Mouse (Mus musculus): Measurements from ENCODE around the gene Ebi3. TPM values are rescaled to one million over a fixed set of nuclear protein-coding genes. Genes with fewer than 3 reads are reported as not detected.
"Not testable (repeated sequence)": the region's sequence is repeated elsewhere in the genome, so short reads cannot be mapped to it uniquely, and the experiment has no call there.

Gene Ebi3
- polyA plus RNA-seq, 1 experiment from 2014 or later = 2.3 TPM

DNA sequence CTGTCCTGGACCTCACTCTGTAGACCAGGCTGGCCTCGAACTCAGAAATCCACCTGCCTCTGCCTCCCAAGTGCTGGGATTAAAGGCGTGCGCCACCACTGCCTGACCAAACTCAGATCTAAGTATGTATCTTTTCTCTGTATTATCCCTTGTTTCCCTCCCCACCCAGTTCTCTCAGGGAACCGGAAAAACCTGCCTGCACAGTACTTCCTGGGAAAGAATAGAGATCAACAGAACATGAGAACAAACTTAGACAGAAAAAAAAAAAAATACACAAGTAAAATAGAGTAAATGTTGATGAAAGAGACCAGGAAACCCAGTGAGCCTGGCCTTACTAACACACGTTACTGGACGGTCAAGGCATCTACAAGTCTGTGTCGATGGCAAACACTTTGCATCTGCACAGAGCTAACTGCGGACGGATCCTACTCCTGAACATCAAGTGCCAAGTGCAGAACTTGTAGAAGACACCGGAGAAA is 8.0 kb upstream of the Ebi3 start:
- not testable (repeated sequence) for H3K4me1 ChIP-seq (ENCODE audit: control insufficient read depth, insufficient read depth, low read length); H3K36me3 ChIP-seq (ENCODE audit: control insufficient read depth, insufficient read depth, low read length); H3K27me3 ChIP-seq (ENCODE audit: control insufficient read depth, insufficient read depth, low read length); H3K27ac ChIP-seq (ENCODE audit: low read depth, low read length); H3K9me3 ChIP-seq (ENCODE audit: control insufficient read depth, low read length); ATAC-seq (ENCODE audit: insufficient read depth, low FRiP score, low TSS enrichment); DNase-seq (ENCODE audit: low spot score)
- Histone ChIP-seq H3K9ac (ENCODE audit: low read length) (peak overlapping the region; percentile 41; the same call in 1 of the 2 replicates), H3K4me3 (ENCODE audit: low read depth, low read length) (peak overlapping the region; percentile 43), H3K4me2 (ENCODE audit: low read depth) (peak overlapping the region; percentile 73)
- 37% methylated on average over 10 of the region's 10 CpGs for WGBS

DNA sequence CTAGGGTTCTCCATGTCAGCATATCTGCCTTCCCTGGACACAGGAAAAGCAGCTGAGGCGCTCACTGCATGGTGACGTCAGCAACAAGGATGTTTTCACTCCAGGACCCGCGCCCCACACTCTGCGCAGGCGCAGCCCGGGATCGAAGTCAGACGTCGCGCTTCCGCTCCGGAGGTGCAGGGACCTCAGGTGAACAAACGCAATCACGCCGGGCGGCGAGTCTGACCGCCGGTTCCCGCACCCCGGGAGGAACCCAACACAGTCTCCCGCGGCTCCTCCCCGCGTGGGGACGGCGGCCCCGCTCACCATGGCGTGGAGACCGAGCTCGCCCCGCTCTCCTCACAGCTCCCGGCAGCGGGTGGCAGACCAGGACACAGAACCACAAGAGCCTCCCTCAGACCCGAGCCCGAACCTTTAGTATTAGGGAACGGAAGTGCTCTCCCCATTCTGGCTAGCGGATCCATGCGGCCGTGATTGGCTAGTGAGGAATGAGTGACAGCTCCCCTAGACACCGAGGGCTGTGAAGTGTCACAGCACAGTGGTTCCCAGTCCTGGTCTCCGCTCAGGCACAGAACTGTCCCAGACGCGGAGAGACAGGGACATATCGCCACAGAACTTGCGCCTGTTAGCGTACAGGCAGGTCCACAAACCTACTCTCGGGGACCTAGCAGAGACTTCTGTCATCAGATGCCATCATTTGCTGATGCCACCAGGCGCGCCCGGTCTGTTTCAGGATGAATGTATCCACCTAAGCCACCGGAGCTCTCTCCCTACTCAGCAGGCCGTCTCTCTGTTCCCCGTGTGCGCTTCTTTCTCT is 7.4 kb upstream of the Ebi3 start:
- ATAC-seq (ENCODE audit: insufficient read depth, low FRiP score, low TSS enrichment) (peak; percentile 96), DNase-seq (ENCODE audit: low spot score) (peak; percentile 69)
- H3K4me1 ChIP-seq (ENCODE audit: control insufficient read depth, insufficient read depth, low read length); H3K9me3 ChIP-seq (ENCODE audit: control insufficient read depth, low read length); H3K27me3 ChIP-seq (ENCODE audit: control insufficient read depth, insufficient read depth, low read length); H3K36me3 ChIP-seq (ENCODE audit: control insufficient read depth, insufficient read depth, low read length): not testable (repeated sequence)
- peak overlapping the region; percentile 43 for H3K4me3 ChIP-seq (ENCODE audit: low read depth, low read length)
- H3K9ac ChIP-seq (ENCODE audit: low read length) = peak overlapping the region; percentile 58
- WGBS = under 1% methylated on average over 47 of the region's 56 CpGs
- H3K27ac ChIP-seq (ENCODE audit: low read depth, low read length) = peak overlapping the region; percentile 72
- peak overlapping the region; percentile 73 for H3K4me2 ChIP-seq (ENCODE audit: low read depth)

GRCm38 (mm10) chr17:55945696-55946095 is 6.7 kb upstream of the Ebi3 start:
- no peaks in the 10 kb centered on the region for H3K36me3 ChIP-seq (ENCODE audit: control insufficient read depth, insufficient read depth, low read length)
- no peaks in the 10 kb centered on the region for H3K9me3 ChIP-seq (ENCODE audit: control insufficient read depth, low read length)
- no peaks in the 10 kb centered on the region for H3K27me3 ChIP-seq (ENCODE audit: control insufficient read depth, insufficient read depth, low read length)
- peak overlapping the region; percentile 73 for H3K4me2 ChIP-seq (ENCODE audit: low read depth)
- H3K4me1 ChIP-seq (ENCODE audit: control insufficient read depth, insufficient read depth, low read length) = peaks cover 3% of the 10 kb centered on the region; the same call in 1 of the 2 replicates
- ATAC-seq (ENCODE audit: insufficient read depth, low FRiP score, low TSS enrichment) (no peak), DNase-seq (ENCODE audit: low spot score) (no peak)
- peak overlapping the region; percentile 72 for H3K27ac ChIP-seq (ENCODE audit: low read depth, low read length)
- H3K9ac ChIP-seq (ENCODE audit: low read length) = peak overlapping the region; percentile 58
- WGBS = 29% methylated on average over 5 of the region's 5 CpGs
- peak overlapping the region; percentile 43 for H3K4me3 ChIP-seq (ENCODE audit: low read depth, low read length)

DNA sequence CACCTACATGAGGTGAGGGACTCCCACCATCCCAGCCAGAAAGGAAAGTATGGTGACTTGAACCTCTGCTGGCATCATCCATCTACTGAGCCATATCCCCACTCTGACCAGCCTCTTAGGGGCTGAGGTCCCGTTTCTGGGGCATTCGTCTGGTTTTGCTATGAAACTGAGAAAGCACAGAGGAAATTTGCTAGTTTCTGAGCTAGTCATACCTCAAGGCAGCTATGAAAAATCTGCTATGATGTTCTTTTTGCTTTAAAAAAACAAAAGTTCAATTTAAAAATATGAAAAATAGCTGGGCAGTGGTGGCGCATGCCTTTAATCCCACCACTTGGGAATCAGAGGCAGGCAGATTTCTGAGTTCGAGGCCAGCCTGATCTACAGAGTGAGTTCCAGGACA is 3.8 kb upstream of the Ebi3 start:
- ATAC-seq (ENCODE audit: insufficient read depth, low FRiP score, low TSS enrichment) = no peak
- no peak for DNase-seq (ENCODE audit: low spot score)
- H3K27ac ChIP-seq (ENCODE audit: low read depth, low read length) = no peak overlapping the region
- 85% methylated on average over 4 of the region's 4 CpGs for WGBS
- H3K4me3 ChIP-seq (ENCODE audit: low read depth, low read length) = no peak overlapping the region
- H3K27me3 ChIP-seq (ENCODE audit: control insufficient read depth, insufficient read depth, low read length) = no peaks in the 10 kb centered on the region
- peaks cover 3% of the 10 kb centered on the region; the same call in 1 of the 2 replicates for H3K4me1 ChIP-seq (ENCODE audit: control insufficient read depth, insufficient read depth, low read length)
- no peaks in the 10 kb centered on the region for H3K36me3 ChIP-seq (ENCODE audit: control insufficient read depth, insufficient read depth, low read length)
- no peaks in the 10 kb centered on the region for H3K9me3 ChIP-seq (ENCODE audit: control insufficient read depth, low read length)
- no peak overlapping the region for H3K4me2 ChIP-seq (ENCODE audit: low read depth)
- H3K9ac ChIP-seq (ENCODE audit: low read length) = no peak overlapping the region

- no peak within 1 kb of the TSS for H3K27ac ChIP-seq (ENCODE audit: low read depth, low read length)
- no peak within 1 kb of the TSS for H3K4me3 ChIP-seq (ENCODE audit: low read depth, low read length)
- WGBS = 90% methylated on average over 2 of the region's 2 CpGs
- no peak within 1 kb of the TSS for H3K9ac ChIP-seq (ENCODE audit: low read length)
- no peaks in the 10 kb centered on the region for H3K27me3 ChIP-seq (ENCODE audit: control insufficient read depth, insufficient read depth, low read length)
- no peak for DNase-seq (ENCODE audit: low spot score)
- H3K4me2 ChIP-seq (ENCODE audit: low read depth) = no peak within 1 kb of the TSS
- peaks cover 3% of the 10 kb centered on the region; the same call in 1 of the 2 replicates for H3K4me1 ChIP-seq (ENCODE audit: control insufficient read depth, insufficient read depth, low read length)
- H3K36me3 ChIP-seq (ENCODE audit: control insufficient read depth, insufficient read depth, low read length) = no peaks in the 10 kb centered on the region
- ATAC-seq (ENCODE audit: insufficient read depth, low FRiP score, low TSS enrichment) = no peak
- no peaks in the 10 kb centered on the region for H3K9me3 ChIP-seq (ENCODE audit: control insufficient read depth, low read length)
Measured at GRCm38 (mm10) chr17:55949400-55949799, 3.0 kb upstream of the Ebi3 start, which contains the start of gene Zfp119b. Zfp119b (minus strand) TSS chr17:55949500.

DNA sequence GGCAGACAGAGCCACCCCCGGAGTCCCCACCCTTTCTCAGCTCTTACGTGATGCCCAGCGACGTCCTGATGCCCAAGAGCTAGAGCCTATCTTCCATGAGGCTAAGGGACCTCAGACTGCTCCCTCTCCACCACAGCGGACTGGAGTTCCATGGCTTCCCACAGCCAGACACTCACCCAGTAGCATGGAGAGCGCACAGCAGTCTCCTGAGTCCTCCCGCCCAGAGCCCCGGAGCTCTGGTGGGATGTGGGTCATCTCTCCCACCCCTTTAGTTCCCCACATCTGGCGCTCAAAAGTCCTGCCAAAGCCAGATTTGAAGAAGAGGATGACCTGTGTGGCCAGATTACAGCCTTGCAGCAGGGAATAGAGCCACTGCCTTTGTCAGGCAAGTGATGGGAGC is 1.8 kb upstream of the Ebi3 start:
- ATAC-seq (ENCODE audit: insufficient read depth, low FRiP score, low TSS enrichment) = no peak
- H3K4me1 ChIP-seq (ENCODE audit: control insufficient read depth, insufficient read depth, low read length) = peaks cover 2% of the 10 kb centered on the region; the same call in 1 of the 2 replicates
- H3K36me3 ChIP-seq (ENCODE audit: control insufficient read depth, insufficient read depth, low read length) = no peaks in the 10 kb centered on the region
- no peaks in the 10 kb centered on the region for H3K27me3 ChIP-seq (ENCODE audit: control insufficient read depth, insufficient read depth, low read length)
- DNase-seq (ENCODE audit: low spot score) = no peak
- H3K9ac ChIP-seq (ENCODE audit: low read length) = no peak overlapping the region
- H3K4me2 ChIP-seq (ENCODE audit: low read depth) = no peak overlapping the region
- H3K27ac ChIP-seq (ENCODE audit: low read depth, low read length) = no peak overlapping the region
- H3K9me3 ChIP-seq (ENCODE audit: control insufficient read depth, low read length) = no peaks in the 10 kb centered on the region
- no peak overlapping the region for H3K4me3 ChIP-seq (ENCODE audit: low read depth, low read length)
- WGBS = 70% methylated on average over 9 of the region's 9 CpGs

DNA sequence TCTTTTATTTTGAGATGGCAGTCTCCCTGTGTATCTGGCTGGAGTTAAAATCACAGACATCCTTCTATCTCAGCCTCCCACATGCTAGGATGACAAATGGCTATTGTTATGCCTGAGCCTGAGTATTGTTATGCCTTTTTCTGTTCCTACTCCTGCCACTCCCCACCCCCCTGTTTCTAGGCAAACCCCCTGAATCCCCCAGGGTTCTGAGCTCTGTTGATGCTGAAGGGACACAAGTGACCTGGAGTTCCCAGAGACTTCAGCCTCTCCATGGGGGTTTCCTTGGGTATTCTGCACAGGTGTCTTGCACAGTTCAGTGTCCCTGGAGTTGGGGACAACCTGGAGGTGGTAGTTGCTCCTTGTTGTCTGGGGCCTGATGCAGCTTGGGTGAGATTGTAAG is 399 bp upstream of the Ebi3 start:
- ATAC-seq (ENCODE audit: insufficient read depth, low FRiP score, low TSS enrichment) (no peak), DNase-seq (ENCODE audit: low spot score) (no peak)
- Histone ChIP-seq H3K4me2 (ENCODE audit: low read depth) (no peak overlapping the region), H3K4me3 (ENCODE audit: low read depth, low read length) (no peak overlapping the region), H3K9me3 (ENCODE audit: control insufficient read depth, low read length) (no peaks in the 10 kb centered on the region), H3K36me3 (ENCODE audit: control insufficient read depth, insufficient read depth, low read length) (no peaks in the 10 kb centered on the region), H3K9ac (ENCODE audit: low read length) (no peak overlapping the region), H3K27ac (ENCODE audit: low read depth, low read length) (no peak overlapping the region), H3K27me3 (ENCODE audit: control insufficient read depth, insufficient read depth, low read length) (no peaks in the 10 kb centered on the region), H3K4me1 (ENCODE audit: control insufficient read depth, insufficient read depth, low read length) (no peaks in the 10 kb centered on the region)

DNA sequence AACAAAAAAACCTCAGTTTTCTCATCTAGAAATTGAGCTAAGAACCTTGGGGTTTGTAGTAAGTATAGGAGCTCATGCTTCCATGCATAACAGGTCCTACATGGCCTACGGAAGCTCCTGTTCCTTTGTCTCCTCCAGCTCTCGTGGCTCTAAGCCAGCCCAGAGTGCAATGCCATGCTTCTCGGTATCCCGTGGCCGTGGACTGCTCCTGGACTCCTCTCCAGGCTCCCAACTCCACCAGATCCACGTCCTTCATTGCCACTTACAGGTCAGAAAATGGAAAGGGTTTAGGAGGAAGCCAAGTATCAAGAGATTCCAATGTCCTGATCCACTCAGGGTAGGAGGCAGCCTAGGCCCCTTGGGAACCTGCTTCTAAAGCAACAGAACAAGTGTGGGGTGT is 1.3 kb downstream of the Ebi3 start:
- ATAC-seq (ENCODE audit: insufficient read depth, low FRiP score, low TSS enrichment) = no peak
- Histone ChIP-seq H3K9ac (ENCODE audit: low read length) (no peak overlapping the region), H3K4me2 (ENCODE audit: low read depth) (no peak overlapping the region), H3K4me1 (ENCODE audit: control insufficient read depth, insufficient read depth, low read length) (no peaks in the 10 kb centered on the region), H3K4me3 (ENCODE audit: low read depth, low read length) (no peak overlapping the region), H3K27me3 (ENCODE audit: control insufficient read depth, insufficient read depth, low read length) (no peaks in the 10 kb centered on the region), H3K27ac (ENCODE audit: low read depth, low read length) (no peak overlapping the region), H3K36me3 (ENCODE audit: control insufficient read depth, insufficient read depth, low read length) (no peaks in the 10 kb centered on the region), H3K9me3 (ENCODE audit: control insufficient read depth, low read length) (no peaks in the 10 kb centered on the region)
- DNase-seq (ENCODE audit: low spot score) = no peak
- WGBS = 84% methylated on average over 6 of the region's 6 CpGs

DNA sequence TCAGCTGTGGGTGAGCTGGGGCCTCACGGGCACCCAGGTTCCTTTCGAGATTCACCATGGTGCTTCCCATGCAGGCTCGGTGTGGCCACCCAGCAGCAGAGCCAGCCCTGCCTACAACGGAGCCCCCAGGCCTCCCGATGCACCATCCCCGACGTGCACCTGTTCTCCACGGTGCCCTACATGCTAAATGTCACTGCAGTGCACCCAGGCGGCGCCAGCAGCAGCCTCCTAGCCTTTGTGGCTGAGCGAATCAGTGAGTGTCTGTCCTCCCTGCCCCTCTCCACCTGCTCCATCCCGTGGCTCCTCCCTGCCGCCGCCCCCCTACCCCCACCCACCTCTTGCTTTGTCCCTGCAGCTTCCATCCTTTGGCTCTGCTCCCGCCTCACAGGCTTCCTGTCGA is 1.8 kb downstream of the Ebi3 start:
- H3K4me3 ChIP-seq (ENCODE audit: low read depth, low read length) = no peak overlapping the region
- H3K27ac ChIP-seq (ENCODE audit: low read depth, low read length) = no peak overlapping the region
- H3K9me3 ChIP-seq (ENCODE audit: control insufficient read depth, low read length) = no peaks in the 10 kb centered on the region
- DNase-seq (ENCODE audit: low spot score) (no peak), ATAC-seq (ENCODE audit: insufficient read depth, low FRiP score, low TSS enrichment) (no peak)
- H3K9ac ChIP-seq (ENCODE audit: low read length) = no peak overlapping the region
- H3K4me2 ChIP-seq (ENCODE audit: low read depth) = no peak overlapping the region
- H3K4me1 ChIP-seq (ENCODE audit: control insufficient read depth, insufficient read depth, low read length) = no peaks in the 10 kb centered on the region
- H3K36me3 ChIP-seq (ENCODE audit: control insufficient read depth, insufficient read depth, low read length) = no peaks in the 10 kb centered on the region
- WGBS = 35% methylated on average over 16 of the region's 16 CpGs
- no peaks in the 10 kb centered on the region for H3K27me3 ChIP-seq (ENCODE audit: control insufficient read depth, insufficient read depth, low read length)
